Mouse (Mus musculus) megakaryocyte, embryonic 14.5 days (primary cell): ENCODE data around the gene Gtf2i. TPM values are rescaled to one million over a fixed set of nuclear protein-coding genes. Genes with fewer than 3 reads are reported as not detected.

Experiments used
- H3K27me3 ChIP-seq: replicated peaks from 2 replicates; pipeline ENCODE3; 2012; ENCODE audit warnings: inconsistent platforms
- H3K36me3 ChIP-seq: replicated peaks from 2 replicates; pipeline ENCODE3; 2012; ENCODE audit warnings: low read length, inconsistent platforms, mixed read lengths
- H3K4me1 ChIP-seq: 2 replicates; pipeline ENCODE4 v1.6.1; 2012; ENCODE audit warnings: inconsistent platforms
- H3K4me3 ChIP-seq: replicated peaks from 2 replicates; pipeline ENCODE3; 2012; ENCODE audit warnings: moderate library complexity, mild to moderate bottlenecking, inconsistent platforms
- H3K9me3 ChIP-seq: 2 replicates; pipeline ENCODE4 v1.6.1; 2012; ENCODE audit warnings: inconsistent platforms
- FLI1 ChIP-seq: IDR thresholded peaks from 2 replicates; pipeline ENCODE4 v1.6.1; 2012; ENCODE audit warnings: low read length, inconsistent platforms, mixed read lengths
- GATA1 ChIP-seq: IDR thresholded peaks from 3 replicates; pipeline ENCODE4 v1.6.1; 2012; ENCODE audit warnings: mixed read lengths, low read length, inconsistent platforms, borderline replicate concordance
- polyA plus RNA-seq: library from polyadenylated mRNA; stranded (reverse); fragments of >175 nt; gene quantifications from 2 replicates; pipeline ENCODE4 v1.2.3, GENCODE M21; 2012; ENCODE audit warnings: low replicate concordance; ENCODE audit not compliant: insufficient read depth

Gtf2i gene
- polyA plus RNA-seq, 1 experiment: 87.1 TPM

DNA sequence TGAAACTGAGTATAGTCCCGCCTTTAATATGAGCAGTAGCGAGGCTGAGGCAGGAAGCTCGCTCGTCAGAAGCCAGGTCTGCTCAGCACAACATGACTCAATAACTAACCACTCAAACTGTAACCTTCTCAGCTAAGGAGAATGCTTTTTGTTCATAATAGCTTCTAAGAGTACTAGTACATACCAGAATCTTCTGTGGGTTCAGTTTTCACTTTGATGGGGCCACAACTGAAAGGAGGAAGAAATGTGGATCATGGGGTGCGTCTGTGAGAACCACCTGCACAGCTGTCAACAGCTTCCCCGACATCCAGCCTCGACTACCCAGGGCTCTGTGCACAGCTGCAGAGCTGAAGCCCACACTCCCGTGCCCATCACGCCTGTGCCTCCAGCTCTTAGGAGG, 32.0 kb downstream of the Gtf2i start:
- Histone ChIP-seq H3K4me1 (peaks cover 22% of the 10 kb centered on the region), H3K9me3 (no peaks in the 10 kb centered on the region), H3K4me3 (no peak overlapping the region), H3K27me3 (no peaks in the 10 kb centered on the region), H3K36me3 (peaks cover 98% of the 10 kb centered on the region)
- TF ChIP-seq GATA1 (no peak), FLI1 (no peak)

DNA sequence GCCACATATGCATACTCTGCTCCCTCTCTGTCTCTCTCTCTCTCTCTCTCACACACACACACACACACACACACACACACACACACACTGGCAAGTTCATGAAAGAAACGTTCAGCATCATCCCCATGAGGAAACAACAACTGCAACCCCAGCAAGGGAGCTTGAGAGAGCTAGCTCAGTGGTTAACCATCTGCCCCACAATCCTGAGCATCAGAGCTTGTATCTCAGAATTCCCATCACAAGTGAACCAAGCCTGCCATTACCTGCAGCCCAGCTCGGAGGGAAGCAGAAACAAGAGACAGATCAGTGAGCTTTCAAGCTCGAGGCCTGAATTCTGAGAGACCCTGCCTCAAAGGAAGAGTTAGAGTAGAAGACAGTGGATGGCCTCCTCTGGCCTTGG, 32.5 kb downstream of the Gtf2i start:
- Histone ChIP-seq H3K9me3 (no peaks in the 10 kb centered on the region), H3K36me3 (peaks cover 98% of the 10 kb centered on the region), H3K4me3 (no peak overlapping the region), H3K27me3 (no peaks in the 10 kb centered on the region), H3K4me1 (peaks cover 24% of the 10 kb centered on the region)
- no peak for TF ChIP-seq FLI1
- no peak for TF ChIP-seq GATA1

DNA sequence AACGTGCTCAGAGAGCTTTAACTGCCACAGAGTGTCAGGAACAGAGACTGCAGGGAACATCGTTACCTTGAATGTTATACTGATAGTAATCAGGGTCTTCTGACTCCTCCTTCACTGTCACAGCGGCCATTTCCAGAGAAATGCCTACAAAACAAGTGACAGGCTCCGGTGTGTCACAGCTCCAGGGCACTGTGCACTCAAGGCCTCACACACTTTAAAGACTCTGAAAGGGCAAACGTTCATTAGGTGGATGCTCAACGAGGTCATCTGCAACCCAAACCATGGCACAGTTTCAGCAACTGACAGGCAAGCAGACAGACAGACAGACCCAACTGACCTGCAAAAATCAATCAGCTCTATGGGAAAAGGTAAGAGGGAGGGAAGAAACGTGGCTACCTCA, 35.2 kb downstream of the Gtf2i start:
- peaks cover 46% of the 10 kb centered on the region for H3K4me1 ChIP-seq
- H3K9me3 ChIP-seq: no peaks in the 10 kb centered on the region
- TF ChIP-seq FLI1 (no peak), GATA1 (no peak)
- no peaks in the 10 kb centered on the region for H3K27me3 ChIP-seq
- H3K4me3 ChIP-seq: no peak overlapping the region
- peaks cover 97% of the 10 kb centered on the region for H3K36me3 ChIP-seq

GRCm38 (mm10) chr5:134277109-134277508, 37.5 kb downstream of the Gtf2i start:
- H3K4me3 ChIP-seq: peak overlapping the region; percentile 13
- peaks cover 53% of the 10 kb centered on the region for H3K4me1 ChIP-seq
- peaks cover 97% of the 10 kb centered on the region for H3K36me3 ChIP-seq
- TF ChIP-seq FLI1: no peak
- no peak for TF ChIP-seq GATA1
- H3K27me3 ChIP-seq: no peaks in the 10 kb centered on the region
- H3K9me3 ChIP-seq: no peaks in the 10 kb centered on the region

- Histone ChIP-seq H3K36me3 (peaks cover 99% of the 10 kb centered on the region), H3K9me3 (no peaks in the 10 kb centered on the region), H3K4me1 (peaks cover 64% of the 10 kb centered on the region), H3K4me3 (peak overlapping the region; percentile 64), H3K27me3 (no peaks in the 10 kb centered on the region)
- TF ChIP-seq GATA1 (no peak), FLI1 (no peak)
These were observed 39.0 kb downstream of the Gtf2i start for GRCm38 (mm10) chr5:134275556-134275955.

- peaks cover 69% of the 10 kb centered on the region for H3K4me1 ChIP-seq
- peaks cover 97% of the 10 kb centered on the region for H3K36me3 ChIP-seq
- TF ChIP-seq FLI1 (no peak), GATA1 (no peak)
- no peaks in the 10 kb centered on the region for H3K9me3 ChIP-seq
- H3K4me3 ChIP-seq: peak overlapping the region; percentile 64
- H3K27me3 ChIP-seq: no peaks in the 10 kb centered on the region
These were observed 39.5 kb downstream of the Gtf2i start for GRCm38 (mm10) chr5:134275021-134275420.

DNA sequence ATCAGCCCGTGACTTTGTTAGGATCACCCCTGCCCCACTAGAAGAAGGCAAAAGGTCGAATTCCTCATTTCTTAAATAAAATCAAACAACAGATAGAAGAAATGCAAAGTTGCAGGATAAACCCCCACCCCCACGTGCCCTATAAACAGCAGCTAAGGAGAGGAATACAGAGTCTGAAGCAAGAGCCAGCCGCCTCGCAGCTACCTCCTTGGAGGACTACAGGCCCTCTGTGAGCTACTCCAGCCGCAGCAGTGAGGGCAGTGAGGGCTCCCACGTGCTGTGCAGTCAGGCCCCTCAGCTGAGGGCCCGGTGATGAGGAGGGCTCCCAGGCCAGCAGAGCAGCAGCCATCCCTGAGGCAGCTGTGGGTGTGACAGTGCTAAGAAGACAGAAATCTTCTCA, 40.8 kb downstream of the Gtf2i start:
- Histone ChIP-seq H3K9me3 (no peaks in the 10 kb centered on the region), H3K4me1 (peaks cover 78% of the 10 kb centered on the region), H3K4me3 (no peak overlapping the region), H3K36me3 (peaks cover 93% of the 10 kb centered on the region), H3K27me3 (no peaks in the 10 kb centered on the region)
- TF ChIP-seq GATA1 (no peak), FLI1 (no peak)

DNA sequence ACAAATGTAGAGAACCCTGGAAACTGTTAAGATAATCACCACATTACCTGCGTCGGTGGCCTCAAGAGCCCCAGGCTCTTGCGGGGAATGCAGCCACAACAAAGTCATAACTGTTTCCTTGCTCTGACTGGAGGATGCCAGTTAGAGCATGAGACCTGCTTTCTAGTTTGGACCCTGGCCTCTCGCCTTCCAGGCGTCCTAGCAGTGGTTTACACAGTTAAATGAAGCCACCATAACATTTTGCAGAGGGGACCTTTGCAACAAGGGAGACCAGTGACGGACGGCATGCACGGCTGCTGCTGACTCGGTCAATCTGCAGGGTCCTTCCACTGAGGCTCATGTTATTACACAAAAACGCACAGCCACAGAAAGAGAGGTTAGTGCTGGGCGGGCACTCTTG, 41.8 kb downstream of the Gtf2i start:
- Histone ChIP-seq H3K9me3 (no peaks in the 10 kb centered on the region), H3K4me3 (no peak overlapping the region), H3K27me3 (no peaks in the 10 kb centered on the region), H3K36me3 (peaks cover 91% of the 10 kb centered on the region), H3K4me1 (peaks cover 85% of the 10 kb centered on the region)
- no peak for TF ChIP-seq GATA1
- no peak for TF ChIP-seq FLI1

GRCm38 (mm10) chr5:134271421-134271820, 43.1 kb downstream of the Gtf2i start:
- no peak overlapping the region for H3K4me3 ChIP-seq
- H3K36me3 ChIP-seq: peaks cover 91% of the 10 kb centered on the region
- no peaks in the 10 kb centered on the region for H3K9me3 ChIP-seq
- H3K27me3 ChIP-seq: no peaks in the 10 kb centered on the region
- TF ChIP-seq GATA1 (no peak), FLI1 (no peak)
- H3K4me1 ChIP-seq: peaks cover 87% of the 10 kb centered on the region

GRCm38 (mm10) chr5:134270566-134270965, 44.0 kb downstream of the Gtf2i start:
- no peaks in the 10 kb centered on the region for H3K27me3 ChIP-seq

DNA sequence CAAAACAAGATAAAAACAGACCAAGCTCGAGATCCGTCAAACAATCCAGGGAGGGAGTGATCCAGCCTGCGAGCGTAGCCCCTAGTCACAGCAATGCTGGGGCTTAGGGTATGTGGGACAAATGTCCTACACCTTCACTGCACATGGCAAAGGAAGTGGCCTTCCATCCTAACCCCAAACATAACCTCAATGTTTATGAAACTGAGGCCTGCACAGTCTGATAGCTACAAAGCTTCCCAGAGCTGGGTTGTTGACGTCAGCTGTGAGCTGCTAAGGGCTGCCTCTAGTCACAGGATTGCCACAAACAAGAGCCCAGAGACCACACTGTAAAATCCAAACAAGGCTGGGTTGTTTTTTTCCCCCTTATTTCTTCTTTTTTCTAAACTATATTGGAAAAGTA, 44.8 kb downstream of the Gtf2i start:
- no peaks in the 10 kb centered on the region for H3K27me3 ChIP-seq
- peaks cover 75% of the 10 kb centered on the region for H3K4me1 ChIP-seq
- 0 out of 3 replicates have a peak, but pooled peaks have one; percentile 10 for TF ChIP-seq GATA1
- no peak for TF ChIP-seq FLI1
- H3K9me3 ChIP-seq: no peaks in the 10 kb centered on the region
- H3K36me3 ChIP-seq: peaks cover 91% of the 10 kb centered on the region
- H3K4me3 ChIP-seq: peak overlapping the region; percentile 78

More at GRCm38 (mm10) chr5:134270566-134270965, 44.0 kb downstream of the Gtf2i start:
- H3K4me3 ChIP-seq: peak overlapping the region; percentile 42
- H3K9me3 ChIP-seq: no peaks in the 10 kb centered on the region
- TF ChIP-seq GATA1 (no peak), FLI1 (no peak)
- H3K36me3 ChIP-seq: peaks cover 91% of the 10 kb centered on the region
- peaks cover 82% of the 10 kb centered on the region for H3K4me1 ChIP-seq
